Mouse (Mus musculus) bone marrow, adult 2 months (tissue): ENCODE measurements around the gene Tgfbrap1.

Source experiments
- CTCF ChIP-seq: fragments of 200-500 bp; IDR thresholded peaks from 2 replicates; pipeline ENCODE4 v1.5.1; 2011; ENCODE audit warnings: low read length, control low read depth; ENCODE audit not compliant: control insufficient read depth, insufficient read depth
- POLR2A ChIP-seq: fragments of 200-500 bp; IDR thresholded peaks from 2 replicates; pipeline ENCODE4 v1.6.1; 2011; ENCODE audit warnings: low read depth, mild to moderate bottlenecking, control low read depth, low read length, borderline replicate concordance; ENCODE audit not compliant: control insufficient read depth

GRCm38 (mm10) chr1:43051903-43052302, 46.5 kb downstream of the Tgfbrap1 start:
- no peak for TF ChIP-seq CTCF
- TF ChIP-seq POLR2A: no peak
